Mouse (Mus musculus): ENCODE data around the gene Wipf2.

GRCm38 (mm10) chr11:98937914-98938694 is 74.7 kb downstream of the Wipf2 start:
- TF ChIP-seq GATA1 (IDR thresholded peaks at IDR 0.05; ENCODE audit: borderline replicate concordance, low read length) (no peak), FLI1 (IDR thresholded peaks at IDR 0.05; ENCODE audit: low read length) (no peak)

Data from megakaryocyte, embryonic 14.5 days (primary cell).